Mouse (Mus musculus) lung, adult 2 months (tissue): ENCODE measurements at regions not wholly inside any gene's neighbourhood (a gene's known extent, or its start where the extent isn't known, plus 50 kb on each side); places are given as distances from the start of the nearest gene placed in this dataset.

Experiments used
- CTCF ChIP-seq: fragments of 200-500 bp; IDR thresholded peaks from 2 replicates; pipeline ENCODE4 v1.5.1; 2011; ENCODE audit warnings: mild to moderate bottlenecking, low read length, control low read depth; ENCODE audit not compliant: insufficient read depth
- POLR2A ChIP-seq: fragments of 200-500 bp; IDR thresholded peaks from 2 replicates; pipeline ENCODE4 v1.6.1; 2011; ENCODE audit warnings: low read depth, mild to moderate bottlenecking, control low read depth, low read length, borderline replicate concordance; ENCODE audit errors: extremely low read depth

- no peak for TF ChIP-seq CTCF
- no peak for TF ChIP-seq POLR2A
Observed at GRCm38 (mm10) chr8:34686371-34686770, 574.8 kb upstream of the Gm10131 start.
